Mouse (Mus musculus): ENCODE measurements at regions not wholly inside any gene's neighbourhood (a gene's known extent, or its start where the extent isn't known, plus 50 kb on each side); places are given as distances from the start of the nearest gene placed in this dataset.

DNA sequence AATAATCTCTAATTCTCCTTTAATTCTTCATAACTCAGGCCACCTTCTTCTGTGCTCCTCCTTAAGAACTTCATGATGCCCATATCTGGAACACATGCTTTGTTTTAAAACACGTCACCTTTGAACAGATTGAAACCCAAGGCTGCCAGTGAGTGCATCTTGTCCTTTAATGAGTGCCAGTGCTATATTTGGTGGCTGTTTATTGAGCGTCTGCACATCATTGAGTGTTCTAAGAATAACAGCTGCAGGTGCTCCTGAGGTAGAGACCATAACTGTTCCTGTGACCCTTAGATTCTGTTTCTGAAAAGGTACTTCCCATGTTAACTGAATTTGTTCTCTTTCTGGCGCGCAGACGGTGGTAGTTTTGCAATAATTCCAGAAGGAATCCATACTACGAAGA is 1006.4 kb upstream of the Adgrl4 start:
- DNase-seq = no peak

DNA sequence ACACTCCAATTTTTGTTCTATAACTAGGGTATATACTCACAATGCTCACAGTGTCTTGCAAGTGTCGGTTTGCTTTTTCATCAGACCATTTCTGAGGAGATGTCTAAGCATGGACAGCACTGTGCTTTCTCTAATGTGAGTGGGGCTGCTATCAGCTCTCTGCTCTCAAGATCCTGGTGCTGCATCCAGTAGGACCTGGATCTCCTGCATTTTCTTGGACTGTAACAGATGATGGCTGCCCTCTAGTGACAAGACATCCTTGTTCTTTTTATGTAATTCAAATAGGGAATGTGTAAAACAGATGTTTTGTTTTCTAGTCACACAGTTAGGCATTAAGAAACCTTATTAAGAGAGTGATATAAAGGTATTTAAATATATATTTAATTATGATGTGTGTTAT is 1002.5 kb upstream of the Adgrl4 start:
- DNase-seq = no peak

DNA sequence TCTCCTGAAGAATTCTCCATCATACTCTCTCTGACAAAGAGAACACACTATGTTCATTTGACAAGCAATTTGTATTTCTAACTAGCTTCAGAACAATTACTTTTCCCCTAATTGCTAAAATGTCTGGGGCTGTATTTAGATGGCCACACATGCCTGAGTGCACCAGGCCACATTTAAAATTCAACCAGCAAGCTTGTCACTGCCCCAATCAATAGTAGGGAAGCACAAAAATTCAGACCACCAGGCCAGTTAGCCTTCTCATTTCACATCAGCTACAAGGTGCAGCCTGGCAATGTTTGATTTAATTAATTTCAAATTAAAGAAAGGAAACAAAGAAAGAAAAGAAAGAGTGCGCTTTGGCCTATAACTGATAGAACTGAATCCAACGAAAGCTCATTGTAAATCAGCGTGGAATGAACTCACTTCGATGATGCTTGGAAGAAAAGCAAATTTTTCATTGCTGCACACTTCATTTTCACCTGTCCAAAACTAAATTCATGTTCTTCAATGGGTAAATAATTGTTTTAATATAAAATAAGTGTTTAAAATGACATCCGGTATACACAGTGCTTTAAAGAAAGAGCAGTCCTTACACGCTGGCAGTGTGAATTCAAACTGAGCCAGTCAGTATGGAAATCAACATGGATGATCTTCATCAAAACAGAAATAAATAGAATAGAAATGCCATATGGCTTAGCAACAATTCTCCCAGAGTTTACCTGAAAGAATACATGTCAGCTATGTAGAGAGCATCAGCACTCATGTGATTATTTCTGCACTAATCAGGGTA is 1001.7 kb upstream of the Adgrl4 start:
- DNase-seq = no peak

Data from cerebellum, adult 11-12 months (tissue).